Mouse (Mus musculus): Measurements from ENCODE around the gene Dnajc11. TPM values are rescaled to one million over a fixed set of nuclear protein-coding genes. Genes with fewer than 3 reads are reported as not detected.

Gene Dnajc11
- polyA plus RNA-seq, 1 experiment from 2014 or later = 71.4 TPM

GRCm38 (mm10) chr4:151934215-151934572 is 703 bp downstream of the Dnajc11 start:
- no peaks in the 10 kb centered on the region for H3K27me3 ChIP-seq
- peak overlapping the region; percentile 95 for H3K4me2 ChIP-seq
- no peak for ATAC-seq (ENCODE audit: insufficient number of reproducible peaks, insufficient read depth, low FRiP score, low TSS enrichment, low read depth)
- peak overlapping the region; percentile 96 for H3K4me3 ChIP-seq
- WGBS = 2% methylated on average over 23 of the region's 23 CpGs
- peaks cover 28% of the 10 kb centered on the region for H3K4me1 ChIP-seq
- H3K27ac ChIP-seq = no peak overlapping the region
- no peaks in the 10 kb centered on the region for H3K9me3 ChIP-seq
- no peaks in the 10 kb centered on the region for H3K36me3 ChIP-seq
- H3K9ac ChIP-seq = peak overlapping the region; percentile 96

- ATAC-seq (ENCODE audit: insufficient number of reproducible peaks, insufficient read depth, low FRiP score, low TSS enrichment, low read depth) = no peak
- Histone ChIP-seq H3K4me2 (no peak overlapping the region), H3K9me3 (no peaks in the 10 kb centered on the region), H3K27ac (no peak overlapping the region), H3K27me3 (no peaks in the 10 kb centered on the region), H3K4me1 (peaks cover 28% of the 10 kb centered on the region), H3K9ac (no peak overlapping the region), H3K36me3 (no peaks in the 10 kb centered on the region), H3K4me3 (no peak overlapping the region)
- WGBS = 92% methylated on average over 13 of the region's 13 CpGs
These were observed 4.0 kb downstream of the Dnajc11 start for GRCm38 (mm10) chr4:151937441-151937840.

- H3K27ac ChIP-seq = no peak overlapping the region
- no peak for ATAC-seq (ENCODE audit: insufficient number of reproducible peaks, insufficient read depth, low FRiP score, low TSS enrichment, low read depth)
- H3K9ac ChIP-seq = no peak overlapping the region
- H3K4me1 ChIP-seq = peaks cover 28% of the 10 kb centered on the region
- H3K36me3 ChIP-seq = no peaks in the 10 kb centered on the region
- H3K4me3 ChIP-seq = no peak overlapping the region
- no peaks in the 10 kb centered on the region for H3K27me3 ChIP-seq
- no peaks in the 10 kb centered on the region for H3K9me3 ChIP-seq
- H3K4me2 ChIP-seq = no peak overlapping the region
- WGBS = 88% methylated on average over 3 of the region's 3 CpGs
These were observed 4.6 kb downstream of the Dnajc11 start for GRCm38 (mm10) chr4:151938089-151938488.

- no peak overlapping the region for H3K9ac ChIP-seq
- peaks cover 19% of the 10 kb centered on the region for H3K36me3 ChIP-seq
- H3K4me2 ChIP-seq = no peak overlapping the region
- H3K27ac ChIP-seq = no peak overlapping the region
- 94% methylated on average over 11 of the region's 11 CpGs for WGBS
- no peak overlapping the region for H3K4me3 ChIP-seq
- H3K4me1 ChIP-seq = no peaks in the 10 kb centered on the region
- ATAC-seq (ENCODE audit: insufficient number of reproducible peaks, insufficient read depth, low FRiP score, low TSS enrichment, low read depth) = no peak
- H3K9me3 ChIP-seq = no peaks in the 10 kb centered on the region
- H3K27me3 ChIP-seq = no peaks in the 10 kb centered on the region
These were observed 12.7 kb downstream of the Dnajc11 start for GRCm38 (mm10) chr4:151946211-151946610.

GRCm38 (mm10) chr4:151948497-151949471 is 15.3 kb downstream of the Dnajc11 start:
- H3K4me1 ChIP-seq = no peaks in the 10 kb centered on the region
- no peaks in the 10 kb centered on the region for H3K9me3 ChIP-seq
- no peak overlapping the region for H3K27ac ChIP-seq
- no peak overlapping the region for H3K4me3 ChIP-seq
- WGBS = 91% methylated on average over 14 of the region's 14 CpGs
- peaks cover 44% of the 10 kb centered on the region for H3K36me3 ChIP-seq
- H3K27me3 ChIP-seq = no peaks in the 10 kb centered on the region
- H3K9ac ChIP-seq = no peak overlapping the region
- H3K4me2 ChIP-seq = no peak overlapping the region
- no peak for ATAC-seq (ENCODE audit: insufficient number of reproducible peaks, insufficient read depth, low FRiP score, low TSS enrichment, low read depth)

GRCm38 (mm10) chr4:151953209-151953608 is 19.7 kb downstream of the Dnajc11 start:
- Histone ChIP-seq H3K4me3 (no peak overlapping the region), H3K4me1 (no peaks in the 10 kb centered on the region), H3K9ac (no peak overlapping the region), H3K27ac (no peak overlapping the region), H3K9me3 (no peaks in the 10 kb centered on the region), H3K27me3 (no peaks in the 10 kb centered on the region), H3K36me3 (peaks cover 77% of the 10 kb centered on the region), H3K4me2 (no peak overlapping the region)
- ATAC-seq (ENCODE audit: insufficient number of reproducible peaks, insufficient read depth, low FRiP score, low TSS enrichment, low read depth) = no peak
- WGBS = 75% methylated on average over 6 of the region's 6 CpGs

- Histone ChIP-seq H3K36me3 (peaks cover 87% of the 10 kb centered on the region), H3K4me2 (no peak overlapping the region), H3K4me1 (no peaks in the 10 kb centered on the region), H3K9ac (no peak overlapping the region), H3K9me3 (no peaks in the 10 kb centered on the region), H3K27me3 (no peaks in the 10 kb centered on the region), H3K4me3 (no peak overlapping the region), H3K27ac (no peak overlapping the region)
- 92% methylated on average over 1 of the region's 1 CpGs for WGBS
- ATAC-seq (ENCODE audit: insufficient number of reproducible peaks, insufficient read depth, low FRiP score, low TSS enrichment, low read depth) = no peak
These were observed 22.3 kb downstream of the Dnajc11 start for GRCm38 (mm10) chr4:151955791-151956190.

GRCm38 (mm10) chr4:151957584-151958315 is 24.3 kb downstream of the Dnajc11 start:
- Histone ChIP-seq H3K27ac (no peak overlapping the region), H3K4me2 (no peak overlapping the region), H3K4me3 (no peak overlapping the region), H3K27me3 (no peaks in the 10 kb centered on the region), H3K9me3 (no peaks in the 10 kb centered on the region), H3K9ac (no peak overlapping the region), H3K36me3 (peaks cover 87% of the 10 kb centered on the region), H3K4me1 (no peaks in the 10 kb centered on the region)
- no peak for ATAC-seq (ENCODE audit: insufficient number of reproducible peaks, insufficient read depth, low FRiP score, low TSS enrichment, low read depth)
- WGBS = 88% methylated on average over 9 of the region's 9 CpGs

- H3K4me3 ChIP-seq = no peak overlapping the region
- no peak overlapping the region for H3K9ac ChIP-seq
- no peak overlapping the region for H3K4me2 ChIP-seq
- peaks cover 89% of the 10 kb centered on the region for H3K36me3 ChIP-seq
- WGBS = 90% methylated on average over 11 of the region's 11 CpGs
- H3K27ac ChIP-seq = no peak overlapping the region
- no peaks in the 10 kb centered on the region; the same call in 1 of the 2 replicates for H3K9me3 ChIP-seq
- H3K27me3 ChIP-seq = no peaks in the 10 kb centered on the region
- no peak for ATAC-seq (ENCODE audit: insufficient number of reproducible peaks, insufficient read depth, low FRiP score, low TSS enrichment, low read depth)
- no peaks in the 10 kb centered on the region for H3K4me1 ChIP-seq
These were observed 26.5 kb downstream of the Dnajc11 start for GRCm38 (mm10) chr4:151959849-151960512.

GRCm38 (mm10) chr4:151960513-151960854 is 27.0 kb downstream of the Dnajc11 start:
- Histone ChIP-seq H3K4me2 (no peak overlapping the region), H3K9me3 (no peaks in the 10 kb centered on the region; the same call in 1 of the 2 replicates), H3K4me1 (no peaks in the 10 kb centered on the region), H3K27ac (no peak overlapping the region), H3K9ac (no peak overlapping the region), H3K27me3 (no peaks in the 10 kb centered on the region), H3K4me3 (no peak overlapping the region), H3K36me3 (peaks cover 89% of the 10 kb centered on the region)
- ATAC-seq (ENCODE audit: insufficient number of reproducible peaks, insufficient read depth, low FRiP score, low TSS enrichment, low read depth) = no peak
- WGBS = 89% methylated on average over 3 of the region's 3 CpGs

- no peak overlapping the region for H3K4me2 ChIP-seq
- H3K9ac ChIP-seq = no peak overlapping the region
- no peaks in the 10 kb centered on the region for H3K27me3 ChIP-seq
- H3K4me1 ChIP-seq = no peaks in the 10 kb centered on the region
- H3K9me3 ChIP-seq = no peaks in the 10 kb centered on the region; the same call in 1 of the 2 replicates
- WGBS = 87% methylated on average over 3 of the region's 3 CpGs
- peaks cover 81% of the 10 kb centered on the region for H3K36me3 ChIP-seq
- ATAC-seq (ENCODE audit: insufficient number of reproducible peaks, insufficient read depth, low FRiP score, low TSS enrichment, low read depth) = no peak
- no peak overlapping the region for H3K4me3 ChIP-seq
- H3K27ac ChIP-seq = no peak overlapping the region
These were observed 29.3 kb downstream of the Dnajc11 start for GRCm38 (mm10) chr4:151962817-151963216.

Data from embryonic facial prominence, embryonic 13.5 days (tissue).